19 mouse cellular contexts compared by ENCODE assay signal in genomic region chr12:72682511-72683282, GRCm38 (mm10). TPM values are rescaled to one million over a fixed set of nuclear protein-coding genes. Genes with fewer than 3 reads are reported as not detected.
DNase-seq lines count a peak whose midpoint lies in the region; ATAC-seq lines count a peak whose summit lies in the region.
"Had no signal": no experiment of that assay in that cellular context is flagged by ENCODE, and none has a peak within 500 bp of the region (broad histone marks: within the 10 kb centered on the region; RNA-seq: fewer than 3 reads in every experiment).

No protein-coding gene starts in this region.

- H3K9me3 ChIP-seq in heart, embryonic 11.5 days (replicated peaks; ENCODE audit: control insufficient read depth, low read length) = no peaks in the 10 kb centered on the region
- no peaks in the 10 kb centered on the region for H3K9me3 ChIP-seq in liver, embryonic 12.5 days (replicated peaks)
- H3K9me3 ChIP-seq in hindbrain, embryonic 12.5 days (replicated peaks) = no peaks in the 10 kb centered on the region
- H3K9me3 ChIP-seq: embryonic facial prominence, embryonic 10.5 days had no signal

- 0 out of 2 replicates have a peak overlapping the region, but pooled peaks have one; percentile 2 for H3K9ac ChIP-seq in heart, embryonic 11.5 days (ENCODE audit: low read depth, low read length)
- H3K9ac ChIP-seq in liver, embryonic 12.5 days = no peak overlapping the region
- no peak overlapping the region for H3K9ac ChIP-seq in hindbrain, embryonic 12.5 days
- H3K9ac ChIP-seq: forebrain, postnatal 0 days had no signal

- peak overlapping the region; percentile 64 for H3K27ac ChIP-seq in heart, embryonic 11.5 days (ENCODE audit: low read depth, low read length)
- 0 out of 2 replicates have a peak overlapping the region, but pooled peaks have one; percentile 18 for H3K27ac ChIP-seq in liver, embryonic 12.5 days
- no peak overlapping the region for H3K27ac ChIP-seq in hindbrain, embryonic 12.5 days
- H3K27ac ChIP-seq: embryonic facial prominence, embryonic 10.5 days; hindbrain, postnatal 0 days; left cerebral cortex, adult 2 months had no signal

- H3K36me3 ChIP-seq in heart, embryonic 11.5 days (ENCODE audit: control insufficient read depth, insufficient read depth, low read length) = no peaks in the 10 kb centered on the region
- no peaks in the 10 kb centered on the region for H3K36me3 ChIP-seq in liver, embryonic 12.5 days
- no peaks in the 10 kb centered on the region for H3K36me3 ChIP-seq in hindbrain, embryonic 12.5 days
- H3K36me3 ChIP-seq: embryonic facial prominence, embryonic 10.5 days had no signal

- no peak overlapping the region for H3K4me3 ChIP-seq in heart, embryonic 11.5 days (ENCODE audit: low read depth, low read length)
- no peak overlapping the region for H3K4me3 ChIP-seq in liver, embryonic 12.5 days
- no peak overlapping the region for H3K4me3 ChIP-seq in hindbrain, embryonic 12.5 days
- H3K4me3 ChIP-seq: embryonic facial prominence, embryonic 10.5 days; left cerebral cortex, adult 2 months had no signal

- ATAC-seq in heart, embryonic 11.5 days (replicated peaks; ENCODE audit: insufficient number of reproducible peaks, low FRiP score, low TSS enrichment) = 0 out of 2 replicates have a peak, but pooled peaks have one; percentile 55
- ATAC-seq in liver, embryonic 12.5 days = peak; percentile 93
- ATAC-seq in hindbrain, embryonic 12.5 days (ENCODE audit: low FRiP score) = no peak
- ATAC-seq: forebrain, postnatal 0 days; hindbrain, postnatal 0 days had no signal

- WGBS in heart, embryonic 11.5 days (ENCODE audit: insufficient replicate concordance) = 26% methylated on average over 8 of the region's 8 CpGs
- WGBS in liver, embryonic 12.5 days (ENCODE audit: insufficient replicate concordance) = 34% methylated on average over 8 of the region's 8 CpGs
- 60% methylated on average over 8 of the region's 8 CpGs for WGBS in hindbrain, embryonic 12.5 days

- peaks cover 10% of the 10 kb centered on the region for H3K4me1 ChIP-seq in heart, embryonic 11.5 days (ENCODE audit: control insufficient read depth, insufficient read depth, low read length)
- H3K4me1 ChIP-seq in liver, embryonic 12.5 days = peaks cover 19% of the 10 kb centered on the region
- no peaks in the 10 kb centered on the region for H3K4me1 ChIP-seq in hindbrain, embryonic 12.5 days
- H3K4me1 ChIP-seq: embryonic facial prominence, embryonic 10.5 days had no signal

- 0 out of 2 replicates have a peak overlapping the region, but pooled peaks have one; percentile 0 for H3K4me2 ChIP-seq in heart, embryonic 11.5 days
- H3K4me2 ChIP-seq in liver, embryonic 12.5 days = peak overlapping the region; percentile 41
- no peak overlapping the region for H3K4me2 ChIP-seq in hindbrain, embryonic 12.5 days (replicated peaks)

- H3K27me3 ChIP-seq in heart, embryonic 11.5 days (ENCODE audit: control insufficient read depth, insufficient read depth, low read length) = no peaks in the 10 kb centered on the region
- no peaks in the 10 kb centered on the region for H3K27me3 ChIP-seq in liver, embryonic 12.5 days (replicated peaks)
- H3K27me3 ChIP-seq in hindbrain, embryonic 12.5 days = no peaks in the 10 kb centered on the region

- DNase-seq in heart, adult 8-10 months (ENCODE audit: low spot score) = no peak
- DNase-seq in Muller cell, postnatal 12 days (ENCODE audit: inconsistent ontology term) = peak; percentile 29
- peak; percentile 35 for DNase-seq in retina, postnatal 1 day
- no peak for DNase-seq in kidney, postnatal 10 days
- DNase-seq: cerebellum, adult 2 months; forebrain, postnatal 0 days; gastrocnemius, postnatal 14 days; kidney, adult 8-10 months; lung, postnatal 4 days had no signal

RNA-seq across cellular contexts. Expression of gene Dhrs7, which starts 18.0 kb away (rescaled TPM):
- polyA plus RNA-seq in heart, embryonic 11.5 days (2014; fragmentation: Nextera tagmentation; extraction: Ambion mirVana) = 33.1 and 35.9 TPM in 2 replicates
- 10 to 100 TPM; 60.9 to 71.2 (median 69.3) TPM for total RNA-seq in heart, adult 8-10 months (2022)
- polyA plus RNA-seq in liver, embryonic 12.5 days (2016; fragmentation: Nextera tagmentation; extraction: Ambion mirVana) = 10.3 and 11.0 TPM in 2 replicates
- polyA plus RNA-seq in hindbrain, embryonic 12.5 days (2016; fragmentation: Nextera tagmentation; extraction: Ambion mirVana) = 7.5 and 8.3 TPM in 2 replicates

RNA-seq across cellular contexts. Expression of gene Gm4756, which starts 33.2 kb away (rescaled TPM):
- polyA plus RNA-seq in heart, embryonic 11.5 days (2014; fragmentation: Nextera tagmentation; extraction: Ambion mirVana) = not detected in 2 replicates
- total RNA-seq in heart, adult 8-10 months (2022) = not detected
- not detected in 2 replicates for polyA plus RNA-seq in liver, embryonic 12.5 days (2016; fragmentation: Nextera tagmentation; extraction: Ambion mirVana)
- not detected in 2 replicates for polyA plus RNA-seq in hindbrain, embryonic 12.5 days (2016; fragmentation: Nextera tagmentation; extraction: Ambion mirVana)
- total RNA-seq: forebrain, postnatal 0 days; gastrocnemius, postnatal 14 days; hindbrain, postnatal 0 days; left cerebral cortex, adult 2 months had no signal
- polyA plus RNA-seq: cerebellum, adult 2 months; embryonic facial prominence, embryonic 10.5 days; forebrain, postnatal 0 days; hindbrain, postnatal 0 days; large intestine, adult 2 months; limb, embryonic 14.5 days; neural tube, embryonic 14.5 days; spleen, adult 2 months had no signal

Comparison
In these comparisons a context has a peak if more than half of its experiments do, and no peak if none do; other contexts are left out.
1. DNase-seq: peak in Muller cell, postnatal 12 days (single experiment) and retina, postnatal 1 day (single experiment); none in heart, adult 8-10 months (single experiment) and kidney, postnatal 10 days (single experiment).